Mouse (Mus musculus) left cerebral cortex, adult 2 months (tissue): ENCODE data around the gene Erp27. TPM values are rescaled to one million over a fixed set of nuclear protein-coding genes. Genes with fewer than 3 reads are reported as not detected.
A peak's percentile ranks its signal among the peaks of the same experiment; 100 is the strongest.

Experiments
- DNase-seq, 2 experiments: peaks; one replicate each; pipeline ENCODE4 v3.0.0; 2021 to 2022; ENCODE audit warnings: low spot score in 2 of 2, mixed read lengths in 1 of 2; ENCODE audit errors: extremely low spot score in 1 of 2
- H3K27ac ChIP-seq: fragments of 200-600 bp; 2 replicates; pipeline ENCODE4 v1.8.1; 2022
- H3K4me3 ChIP-seq: fragments of 200-600 bp; 2 replicates; pipeline ENCODE4 v1.8.1; 2022
- CTCF ChIP-seq: fragments of 200-600 bp; IDR thresholded peaks from 2 replicates; pipeline ENCODE4 v1.8.1; 2022; ENCODE audit warnings: antibody characterized with exemption, mild to moderate bottlenecking, moderate library complexity
- intact Hi-C: fragments of 180-260 bp; cut with DNase I; formaldehyde crosslinking; loops from one replicate; pipeline ENCODE4 v1.15.1; 2025
- total RNA-seq, 2 experiments: library from RNA; stranded (reverse); gene quantifications; 2 replicates each; pipeline ENCODE4 v1.2.3; 2021

Erp27 gene
- total RNA-seq, 2 experiments from 2014 or later: 0.35 TPM; not detected in 1

DNA sequence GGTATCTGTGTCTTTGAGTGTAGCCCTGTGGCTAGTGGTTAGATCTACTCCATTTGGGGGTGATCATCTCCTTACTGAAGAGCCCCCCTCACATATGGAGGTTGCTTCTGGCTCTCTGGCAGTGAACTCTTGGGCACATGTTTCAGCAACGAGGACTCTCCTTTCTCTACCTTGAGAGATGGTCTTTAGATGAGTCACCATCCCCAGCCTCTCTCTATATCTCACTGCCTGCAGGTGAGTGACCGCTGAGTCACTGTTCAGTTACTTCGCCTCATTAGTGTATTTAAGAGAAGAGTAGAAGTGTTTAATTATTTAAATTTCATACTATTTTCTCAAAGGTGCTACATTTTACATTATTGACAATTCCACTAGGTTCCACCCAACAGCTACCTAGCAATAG is 15.1 kb upstream of the Erp27 start:
- intact Hi-C loops: no loop called here
- TF ChIP-seq CTCF: no peak
- no peak overlapping the region for H3K4me3 ChIP-seq

GRCm38 (mm10) chr6:136936361-136936760 is 14.4 kb upstream of the Erp27 start:
- no peak for DNase-seq
- Histone ChIP-seq H3K27ac (no peak overlapping the region), H3K4me3 (no peak overlapping the region)
- intact Hi-C loops: no loop called here
- no peak for TF ChIP-seq CTCF

More for the DNA sequence above, 15.1 kb upstream of the Erp27 start:
- no peak overlapping the region for H3K27ac ChIP-seq
- no peak for DNase-seq

DNA sequence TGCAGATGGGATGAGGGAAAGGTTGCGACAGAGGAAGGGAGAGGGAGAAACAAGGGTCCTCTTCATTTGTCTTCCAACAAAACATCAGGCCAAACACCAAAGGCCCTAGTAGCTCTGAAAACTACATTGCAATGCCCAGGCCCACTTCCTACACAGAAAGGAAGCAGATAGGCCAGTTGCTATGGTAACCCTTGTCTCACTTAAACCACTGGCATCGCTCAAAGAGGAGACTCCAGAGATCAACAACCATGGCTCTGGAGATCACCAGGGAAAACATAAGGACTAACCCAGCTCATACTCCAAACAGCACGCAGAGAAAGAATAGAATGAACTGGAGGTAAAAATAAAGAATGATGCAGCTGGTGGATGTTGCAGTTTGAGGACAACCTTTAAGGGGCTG is 13.3 kb upstream of the Erp27 start:
- Histone ChIP-seq H3K27ac (no peak overlapping the region), H3K4me3 (no peak overlapping the region)
- no peak for DNase-seq
- TF ChIP-seq CTCF: no peak
- intact Hi-C loops: no loop called here

DNA sequence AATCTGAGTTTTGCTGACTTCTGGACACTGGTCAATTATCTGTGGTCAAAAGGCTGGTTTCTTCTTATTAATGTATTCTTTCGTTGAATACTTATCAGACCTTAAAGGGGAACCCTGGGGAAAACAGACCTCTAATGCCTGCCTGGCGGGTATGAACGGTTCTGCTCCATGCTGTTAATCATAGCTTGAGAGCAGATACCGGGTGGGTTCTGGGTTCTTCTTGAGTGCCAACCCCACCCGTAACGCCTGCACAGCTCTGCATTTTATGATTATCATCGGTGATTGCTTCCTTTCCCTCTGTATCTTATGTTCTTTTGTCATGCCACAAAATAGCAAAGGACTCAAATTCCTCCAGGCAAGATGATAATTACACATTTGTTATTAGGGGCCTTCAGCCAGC is 12.1 kb upstream of the Erp27 start:
- no peak overlapping the region for H3K4me3 ChIP-seq
- no peak for TF ChIP-seq CTCF
- intact Hi-C loops: no loop called here
- H3K27ac ChIP-seq: no peak overlapping the region
- DNase-seq: no peak

DNA sequence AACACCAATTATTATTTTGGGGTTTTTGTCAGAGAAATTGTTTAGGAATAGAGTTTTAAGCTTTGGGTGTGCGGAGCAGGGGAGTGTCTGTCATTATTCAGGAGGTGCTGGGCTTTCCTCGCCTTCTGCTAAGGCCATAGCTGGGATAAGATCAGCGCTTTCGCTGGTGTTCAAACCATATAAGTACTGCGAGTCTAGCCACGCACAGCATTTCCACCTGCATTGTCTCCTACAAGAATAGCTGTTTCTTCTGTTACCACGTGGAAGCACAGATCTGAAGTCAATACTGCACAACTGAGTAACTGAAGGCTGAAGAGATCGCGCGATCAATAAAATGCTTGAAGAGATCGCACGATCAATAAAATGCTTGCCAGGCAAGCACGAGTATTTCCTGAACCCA is 9.3 kb upstream of the Erp27 start:
- intact Hi-C loops: no loop called here
- Histone ChIP-seq H3K4me3 (no peak overlapping the region), H3K27ac (no peak overlapping the region)
- DNase-seq: no peak
- TF ChIP-seq CTCF: no peak

- Histone ChIP-seq H3K27ac (no peak overlapping the region), H3K4me3 (no peak overlapping the region)
- no peak for TF ChIP-seq CTCF
- intact Hi-C loops: no loop called here
- no peak for DNase-seq
Observed at GRCm38 (mm10) chr6:136930677-136931076, 8.7 kb upstream of the Erp27 start.

GRCm38 (mm10) chr6:136927626-136928025 is 5.6 kb upstream of the Erp27 start:
- no peak overlapping the region for H3K27ac ChIP-seq
- intact Hi-C loops: no loop called here
- no peak for DNase-seq
- no peak overlapping the region for H3K4me3 ChIP-seq
- no peak for TF ChIP-seq CTCF

- Histone ChIP-seq H3K4me3 (no peak overlapping the region), H3K27ac (no peak overlapping the region)
- intact Hi-C loops: no loop called here
- no peak for TF ChIP-seq CTCF
- DNase-seq: no peak
Observed at GRCm38 (mm10) chr6:136925049-136925448, 3.1 kb upstream of the Erp27 start.

- DNase-seq: no peak
- intact Hi-C loops: loop anchor here (5.0 kb wide), 1 partner anchor 44 kb away; no protein-coding TSS in a partner anchor
- no peak within 1 kb of the TSS for H3K4me3 ChIP-seq
- no peak within 1 kb of the TSS for H3K27ac ChIP-seq
- TF ChIP-seq CTCF: no peak
Observed at GRCm38 (mm10) chr6:136923532-136923931, 1.6 kb upstream of the Erp27 start, which contains the start of gene Pde6h. Gene Pde6h, plus strand, starts transcription at chr6:136923832.

DNA sequence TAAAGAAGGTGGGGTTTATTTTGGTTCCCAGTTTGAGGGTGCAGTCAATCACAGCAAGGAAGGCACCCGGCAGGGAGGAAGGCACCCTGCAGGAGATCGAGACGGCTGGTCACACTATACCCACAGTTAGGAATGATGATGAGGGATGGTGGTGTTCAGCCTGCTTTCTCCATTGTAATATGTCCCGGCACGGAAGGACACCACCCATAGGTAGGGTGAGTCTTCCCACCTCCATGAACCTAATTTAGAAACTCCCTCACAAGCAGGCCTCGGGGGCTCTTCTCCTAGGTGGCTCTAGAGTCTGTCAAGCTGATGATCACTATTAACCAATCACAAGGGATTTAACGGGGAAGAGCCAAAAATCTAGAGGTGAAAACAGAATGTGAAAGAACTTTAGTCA is 891 bp upstream of the Erp27 start:
- no peak for DNase-seq
- intact Hi-C loops: loop anchor here (5.0 kb wide), 1 partner anchor 44 kb away; no protein-coding TSS in a partner anchor
- Histone ChIP-seq H3K4me3 (no peak overlapping the region), H3K27ac (no peak overlapping the region)
- TF ChIP-seq CTCF: no peak

- DNase-seq: no peak
- no peak for TF ChIP-seq CTCF
- Histone ChIP-seq H3K4me3 (no peak overlapping the region), H3K27ac (no peak overlapping the region)
- intact Hi-C loops: loop anchor here (5.0 kb wide), 1 partner anchor 46 kb away; no protein-coding TSS in a partner anchor
Observed at GRCm38 (mm10) chr6:136921601-136922000, 379 bp downstream of the Erp27 start.

DNA sequence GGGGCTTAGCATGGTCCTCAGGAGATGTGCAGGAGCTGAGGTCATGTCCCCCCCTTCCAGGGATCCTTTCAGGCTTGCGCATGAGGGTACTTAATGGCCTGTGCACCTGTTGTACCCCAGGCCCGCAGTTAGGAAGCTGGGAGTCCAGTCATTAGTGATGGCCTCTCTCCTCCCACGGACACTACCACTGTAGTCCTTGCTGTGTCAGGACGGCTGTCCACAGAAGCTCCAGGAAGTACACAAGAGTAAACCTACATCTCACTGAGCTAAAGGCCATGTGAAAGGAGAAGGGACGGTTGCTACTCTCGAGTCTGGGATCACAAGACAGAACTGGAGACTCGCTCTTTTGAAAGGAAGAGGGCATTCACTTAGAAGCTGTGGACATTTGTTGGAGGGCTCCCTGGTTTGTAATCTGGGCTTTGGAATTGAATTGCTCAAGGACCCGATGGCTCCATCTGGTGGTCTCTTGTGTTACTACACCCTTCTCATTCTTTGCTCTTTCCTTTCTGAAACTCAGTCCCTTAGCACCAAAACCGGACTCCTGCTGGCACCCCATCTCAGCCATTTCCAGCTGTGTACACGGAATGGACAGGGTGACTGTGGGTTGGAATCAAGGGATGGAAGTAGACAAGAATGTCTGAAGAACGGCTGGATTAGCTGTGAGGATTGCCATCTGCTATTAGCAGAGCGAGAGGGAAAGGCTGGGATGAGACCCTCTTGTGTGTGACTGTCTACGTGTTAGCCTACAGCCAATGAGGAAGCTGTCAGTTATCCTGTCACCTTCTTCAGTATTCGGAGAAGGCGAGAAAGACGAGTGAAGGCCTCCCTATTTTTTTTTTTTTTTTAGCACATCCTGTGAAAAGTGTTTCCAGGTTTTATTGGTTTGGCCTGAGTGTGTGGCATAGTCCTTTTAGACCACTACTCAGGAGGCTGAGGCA is 1.4 kb downstream of the Erp27 start:
- Histone ChIP-seq H3K27ac (no peak overlapping the region), H3K4me3 (no peak overlapping the region)
- DNase-seq: peak; percentile 74 to 80
- intact Hi-C loops: loop anchor here (1.0 to 5.0 kb wide), 2 partner anchors 47 to 59 kb away; no protein-coding TSS in a partner anchor
- peak; percentile 95 for TF ChIP-seq CTCF

DNA sequence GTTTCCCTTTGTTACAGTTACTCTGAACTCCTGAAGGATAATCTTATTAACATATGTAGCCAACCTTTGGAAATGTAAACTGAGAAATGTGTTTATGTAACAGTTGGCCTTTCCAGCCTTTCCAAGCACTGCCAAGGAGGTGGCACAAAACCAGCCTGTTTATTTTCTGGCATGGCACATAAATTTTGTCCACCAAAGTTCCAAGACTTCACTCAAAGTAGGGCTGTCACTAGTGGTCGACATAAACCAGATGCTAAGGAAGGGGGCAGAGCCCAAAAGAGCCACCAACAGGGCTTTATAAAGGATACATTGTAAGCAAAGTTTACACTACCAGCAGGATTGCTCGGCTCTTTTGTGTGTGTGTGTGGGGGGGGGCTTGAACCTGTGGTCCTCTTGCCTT is 4.1 kb downstream of the Erp27 start:
- Histone ChIP-seq H3K4me3 (no peak overlapping the region), H3K27ac (no peak overlapping the region)
- no peak for DNase-seq
- intact Hi-C loops: no loop called here
- no peak for TF ChIP-seq CTCF
